Mouse (Mus musculus): ENCODE measurements around the gene Dis3l2. TPM values are rescaled to one million over a fixed set of nuclear protein-coding genes. Genes with fewer than 3 reads are reported as not detected.

Dis3l2 gene
- total RNA-seq, 2 experiments from 2014 or later, result 12.2 to 13.4 TPM

DNA sequence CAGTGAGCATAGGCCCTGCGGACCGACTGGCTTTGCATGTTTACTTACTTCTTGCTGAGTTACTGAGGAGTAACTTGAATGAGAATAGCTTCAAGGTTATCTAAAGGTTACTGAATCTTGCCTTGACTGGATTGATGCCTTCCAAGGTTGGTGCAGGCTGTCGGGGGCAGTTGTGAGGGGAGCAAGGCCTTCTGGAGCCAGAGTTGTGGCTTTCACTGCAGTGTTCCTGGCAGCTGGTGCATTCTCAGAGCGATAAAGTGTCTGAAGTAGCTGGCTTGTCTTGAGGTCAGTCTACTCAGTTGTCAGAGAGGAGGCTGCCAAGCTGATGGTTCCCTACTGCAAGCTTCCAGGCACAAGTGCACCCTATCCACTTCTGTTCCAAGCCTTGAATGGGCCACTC is 15.8 kb downstream of the Dis3l2 start:
- DNase-seq (ENCODE audit: low spot score), result peak; percentile 32

DNA sequence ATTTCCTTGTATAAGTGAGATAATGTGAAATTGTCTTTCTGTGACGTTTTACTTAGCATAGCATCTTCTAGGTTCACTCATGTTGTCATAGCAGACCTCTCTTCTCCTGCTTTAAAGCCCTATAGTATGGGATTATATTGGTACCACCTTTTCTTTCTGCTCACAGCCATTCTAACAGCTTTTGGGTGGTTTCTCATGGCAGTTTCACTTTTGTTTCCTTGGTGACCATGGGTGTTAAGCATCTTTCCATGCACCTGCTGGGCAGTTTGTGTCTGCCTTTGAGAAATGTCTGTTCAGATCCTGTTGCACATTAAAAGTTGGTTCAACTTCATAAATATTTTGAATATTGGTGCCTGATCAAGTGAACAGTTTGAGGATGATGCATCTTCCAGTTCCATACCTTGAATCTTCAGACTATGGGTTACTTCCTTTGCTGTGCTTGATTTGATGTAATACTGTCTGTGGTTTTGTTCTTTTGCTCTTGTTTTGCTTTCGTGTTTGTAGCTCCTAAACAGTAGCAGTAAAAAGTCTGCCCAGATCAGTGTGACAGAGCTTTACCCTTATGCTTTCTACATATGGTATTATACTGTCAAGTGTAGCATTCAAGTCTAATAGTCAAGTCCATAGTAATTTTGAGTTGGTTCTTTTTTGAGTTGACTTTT is 29.7 kb downstream of the Dis3l2 start:
- DNase-seq (ENCODE audit: low spot score), result no peak

DNA sequence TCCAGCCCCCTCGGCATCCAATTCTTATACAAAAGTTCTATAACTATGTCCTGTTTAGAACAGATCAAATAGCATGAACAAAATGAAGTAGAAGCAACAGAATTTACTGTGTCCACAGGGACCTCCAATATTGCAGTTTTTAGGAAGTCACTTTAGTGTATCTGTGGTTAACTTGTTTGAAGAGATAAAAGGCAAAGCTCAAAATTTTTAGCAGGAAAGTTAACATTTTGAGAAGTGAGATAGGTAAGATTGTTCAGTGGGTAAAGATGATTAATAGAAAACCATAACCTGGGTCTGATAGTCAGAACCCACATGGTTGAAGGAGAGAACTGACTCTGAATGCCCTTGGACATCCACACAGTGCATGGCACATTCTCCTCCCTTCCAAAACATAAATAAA is 32.8 kb downstream of the Dis3l2 start:
- DNase-seq (ENCODE audit: low spot score), result no peak

DNA sequence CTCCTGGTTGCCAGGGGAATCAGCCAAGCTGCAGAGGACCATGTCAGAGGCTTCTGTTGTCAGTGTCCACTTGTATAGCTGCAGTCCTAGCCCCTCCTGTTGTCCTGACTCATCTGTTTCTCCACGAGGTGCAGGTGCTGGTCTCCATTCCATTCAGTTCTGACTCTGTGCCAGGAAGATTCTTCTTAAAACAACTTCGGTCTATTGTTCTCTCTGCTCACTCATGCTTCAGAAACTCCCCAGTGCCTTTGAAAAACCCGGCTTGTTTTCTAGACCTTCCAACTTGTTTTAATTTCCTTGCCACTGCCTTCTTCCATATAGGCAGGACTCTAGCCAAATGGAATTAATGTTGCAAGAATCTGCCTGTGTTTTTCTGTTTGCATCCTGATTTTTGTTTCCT is 39.3 kb downstream of the Dis3l2 start:
- DNase-seq (ENCODE audit: low spot score), result no peak

DNA sequence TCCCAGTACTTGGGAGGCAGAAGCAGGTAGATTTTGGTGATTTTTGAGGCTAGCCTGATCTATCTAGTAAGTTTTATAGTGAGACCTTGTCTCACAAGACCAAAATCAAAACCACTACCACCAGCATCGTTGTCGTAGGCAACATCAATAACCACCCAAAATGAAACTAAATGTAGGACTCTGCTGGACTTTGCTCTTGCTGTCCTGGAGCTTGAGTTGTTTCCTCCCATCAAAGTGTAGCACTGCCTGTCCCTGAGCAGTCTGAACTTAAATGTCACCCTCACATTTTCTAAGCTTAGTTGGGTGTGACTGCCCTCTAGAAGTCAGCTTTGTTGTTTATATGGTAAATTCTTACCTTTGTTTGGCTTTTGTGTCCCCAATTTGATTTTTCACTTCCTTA is 43.4 kb downstream of the Dis3l2 start:
- no peak for DNase-seq (ENCODE audit: low spot score)

DNA sequence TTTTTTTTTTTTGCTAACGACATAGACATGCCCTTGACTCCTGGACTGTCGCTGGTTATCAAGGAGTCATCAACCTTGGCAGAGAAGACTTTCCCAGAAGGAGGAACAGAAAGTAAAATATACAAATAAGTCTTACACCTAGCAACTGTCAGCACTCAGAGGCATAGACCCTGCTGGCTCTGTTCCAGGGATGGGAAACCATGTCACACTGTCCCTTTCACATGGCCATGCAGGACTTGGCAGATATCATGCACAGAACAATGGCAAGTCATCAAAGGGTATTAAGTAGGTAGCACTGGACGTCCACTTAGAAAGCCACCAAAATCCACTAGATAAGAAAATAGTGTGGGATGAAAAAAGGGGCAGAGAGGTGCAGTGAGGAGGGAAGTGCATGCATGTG is 46.5 kb downstream of the Dis3l2 start:
- DNase-seq (ENCODE audit: low spot score), result no peak

DNA sequence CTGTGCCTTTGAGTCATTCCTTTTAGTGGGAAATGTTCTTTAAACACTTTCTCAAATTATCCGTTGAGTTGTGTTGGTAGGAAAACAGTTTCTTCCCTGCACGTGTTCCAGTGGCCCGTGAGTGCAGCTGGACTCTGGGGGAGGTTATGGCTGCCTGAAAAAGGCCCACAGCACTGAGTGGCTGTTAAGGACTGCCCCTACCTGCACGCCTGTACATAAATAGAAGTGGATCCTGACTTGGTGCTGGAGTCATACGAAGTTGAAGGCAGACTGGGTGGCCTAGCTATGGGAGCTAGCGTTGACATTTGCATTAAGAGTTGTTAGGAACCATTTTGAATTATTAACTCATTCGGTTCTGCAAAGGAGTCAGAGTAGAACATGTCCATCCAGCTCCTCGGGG is 49.8 kb downstream of the Dis3l2 start:
- no peak for DNase-seq (ENCODE audit: low spot score)

DNA sequence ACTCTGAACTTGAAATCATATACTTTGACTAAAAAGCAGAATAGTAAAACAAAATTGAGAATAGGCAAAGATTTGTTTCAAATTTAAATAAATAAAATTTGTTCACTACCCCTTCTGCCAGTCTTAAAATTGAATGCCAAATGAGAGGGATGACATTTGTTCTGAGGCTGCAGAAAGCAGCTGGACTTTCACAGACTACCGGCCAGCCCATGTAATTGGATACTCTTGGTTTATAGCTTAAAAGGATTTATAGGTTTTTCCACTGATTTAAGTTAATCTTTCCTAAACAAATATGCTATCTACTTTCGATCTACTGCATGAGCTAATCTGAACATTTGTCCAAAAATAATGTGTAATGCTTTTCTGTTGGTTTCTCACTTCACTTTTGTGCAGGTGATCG is 50.7 kb downstream of the Dis3l2 start:
- no peak for DNase-seq (ENCODE audit: low spot score)

DNA sequence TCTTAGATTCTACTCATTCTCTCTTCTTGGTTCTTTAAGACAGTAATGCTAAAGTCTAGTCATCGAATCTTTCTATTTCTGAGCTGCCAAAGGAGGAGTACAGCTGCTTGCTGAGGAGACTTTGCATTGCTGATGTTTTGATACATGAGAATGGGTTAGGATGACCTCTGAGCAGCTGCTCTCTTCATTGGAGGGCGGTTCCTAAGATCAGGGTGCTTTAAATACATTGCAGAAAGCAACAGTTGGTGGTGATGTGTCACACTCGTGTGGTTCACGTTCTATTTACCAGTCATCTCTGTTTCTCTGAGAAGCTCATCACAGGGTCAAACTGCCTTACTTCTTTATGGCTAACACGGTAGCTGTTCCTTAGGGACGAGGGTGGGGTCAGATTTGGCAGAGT is 54.5 kb downstream of the Dis3l2 start:
- peak; percentile 54 for DNase-seq (ENCODE audit: low spot score)

DNA sequence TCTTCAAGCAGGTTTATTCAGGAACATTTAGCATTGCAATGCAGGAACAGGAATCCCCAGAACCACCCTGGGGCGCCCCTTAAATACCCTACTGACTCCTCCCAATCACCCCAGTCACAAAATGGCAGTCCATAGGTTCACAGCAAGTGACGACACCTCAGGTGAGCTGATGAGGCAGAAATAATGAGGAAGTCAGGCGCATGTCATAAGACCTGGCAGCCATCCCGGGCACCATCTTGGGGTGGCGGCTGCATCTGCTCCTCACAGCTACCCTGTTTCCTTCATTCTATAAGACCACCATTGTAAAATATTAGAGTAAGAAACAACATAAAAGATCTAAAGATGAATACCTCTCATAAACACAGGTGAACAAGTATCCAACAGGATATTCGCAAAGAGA is 58.6 kb downstream of the Dis3l2 start:
- DNase-seq (ENCODE audit: low spot score), result no peak

DNA sequence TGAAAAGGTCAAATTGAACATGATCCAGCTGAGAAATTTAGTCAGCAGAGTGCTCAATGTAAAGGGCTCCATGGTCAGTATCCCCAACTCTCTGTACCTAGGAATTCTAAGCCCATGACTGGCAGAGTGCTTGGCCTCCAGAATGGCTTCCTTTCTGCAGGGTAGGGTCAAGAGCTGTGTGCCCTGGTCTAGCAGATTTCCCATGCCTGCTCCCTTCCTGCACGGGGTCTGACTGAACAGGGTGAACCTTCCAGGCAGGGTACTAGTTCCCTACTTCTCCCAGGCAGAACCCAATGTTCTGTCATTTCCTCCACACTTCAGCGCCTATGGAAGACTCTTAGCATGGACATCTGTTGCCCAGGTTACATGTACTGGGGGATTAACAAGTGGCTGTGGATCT is 97.6 kb downstream of the Dis3l2 start:
- no peak for DNase-seq (ENCODE audit: low spot score)

DNA sequence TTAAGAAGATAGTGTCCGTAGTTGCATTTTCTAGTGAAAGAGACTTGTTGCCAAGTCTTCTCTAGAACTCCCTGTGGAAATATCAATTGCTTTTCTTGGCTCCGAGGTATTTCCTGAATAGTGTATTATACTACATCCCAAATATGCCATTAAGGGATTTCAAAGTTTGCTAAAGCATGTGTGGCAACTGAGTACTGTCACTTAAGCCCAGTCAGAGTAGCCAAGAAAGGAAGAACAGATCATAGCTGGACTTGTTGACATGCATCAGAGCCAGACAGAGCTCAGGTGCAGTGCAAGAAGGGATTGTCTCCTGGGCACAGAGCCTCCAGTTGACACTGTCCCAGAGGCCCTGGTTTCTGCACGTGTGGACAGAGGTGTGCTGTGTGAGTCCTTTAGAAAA is 108.1 kb downstream of the Dis3l2 start:
- no peak for DNase-seq (ENCODE audit: low spot score)

DNA sequence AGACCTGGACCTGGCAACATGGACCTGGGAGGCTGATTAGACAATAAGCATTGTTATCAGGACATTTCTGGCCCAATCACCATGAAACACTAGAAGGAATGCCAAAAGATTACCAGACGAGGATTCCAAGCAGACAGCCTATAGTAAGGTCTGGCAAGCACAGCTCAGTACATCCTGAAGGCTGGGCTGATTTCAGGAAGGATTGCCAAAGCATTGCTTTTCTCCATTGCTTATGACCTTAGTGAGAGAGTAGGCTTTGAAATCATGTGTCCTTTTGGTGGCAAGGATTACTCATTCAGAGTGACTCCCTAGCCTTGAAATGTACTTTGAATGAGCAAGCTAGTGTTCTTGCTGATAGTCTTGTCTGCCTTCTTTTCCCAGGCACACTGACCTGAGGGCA is 118.7 kb downstream of the Dis3l2 start:
- DNase-seq (ENCODE audit: low spot score), result no peak

DNA sequence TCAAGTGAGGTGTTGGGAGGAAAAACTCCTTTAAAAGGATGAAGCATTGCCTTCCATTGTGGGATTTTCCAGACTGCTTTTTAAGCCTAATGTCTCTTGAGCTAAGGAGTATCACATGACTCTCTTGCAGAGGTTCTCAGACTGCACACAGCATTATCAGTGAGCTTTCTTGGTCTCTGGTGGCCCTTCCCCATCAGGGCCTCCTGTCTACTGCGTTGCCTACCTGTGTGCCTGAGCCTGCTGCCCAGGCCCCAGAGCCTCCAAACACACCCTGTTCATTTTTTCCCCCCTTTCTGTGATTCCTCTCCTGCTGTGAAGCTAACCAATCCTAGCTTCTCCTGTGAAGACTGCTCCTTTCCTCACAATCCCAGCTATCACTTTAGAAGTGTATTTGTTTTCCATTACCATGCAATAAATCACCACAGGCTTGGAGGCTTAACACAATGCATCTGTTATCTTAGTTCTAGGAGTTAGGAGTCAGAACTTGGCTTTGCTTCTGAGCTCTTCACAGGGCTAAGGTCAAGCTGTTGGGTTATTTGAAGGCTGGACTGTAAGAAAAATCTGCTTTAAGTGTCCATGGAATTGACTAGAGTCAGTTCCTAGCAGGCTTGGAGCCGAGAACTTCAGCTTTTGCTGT is 130.9 kb downstream of the Dis3l2 start:
- DNase-seq (ENCODE audit: low spot score), result no peak

DNA sequence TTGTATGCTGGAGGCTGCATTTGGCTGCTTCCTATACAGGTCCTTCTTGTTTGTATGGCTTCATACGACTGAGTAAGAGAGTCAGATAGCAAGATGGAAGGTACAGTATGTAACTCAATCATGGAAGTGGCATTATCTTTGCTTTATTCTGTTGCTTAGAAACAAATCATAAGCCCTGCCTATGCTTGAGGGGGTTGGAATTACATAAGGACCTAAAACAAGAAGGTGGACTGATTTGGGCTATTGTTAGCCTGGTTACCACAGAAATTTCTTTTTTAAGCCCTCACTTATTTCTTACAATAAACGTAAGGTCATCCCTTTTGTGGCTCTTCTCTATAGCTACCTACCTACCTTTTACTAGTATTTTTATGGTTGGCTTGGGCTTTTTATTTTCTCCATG is 131.4 kb downstream of the Dis3l2 start:
- DNase-seq (ENCODE audit: low spot score), result no peak

DNA sequence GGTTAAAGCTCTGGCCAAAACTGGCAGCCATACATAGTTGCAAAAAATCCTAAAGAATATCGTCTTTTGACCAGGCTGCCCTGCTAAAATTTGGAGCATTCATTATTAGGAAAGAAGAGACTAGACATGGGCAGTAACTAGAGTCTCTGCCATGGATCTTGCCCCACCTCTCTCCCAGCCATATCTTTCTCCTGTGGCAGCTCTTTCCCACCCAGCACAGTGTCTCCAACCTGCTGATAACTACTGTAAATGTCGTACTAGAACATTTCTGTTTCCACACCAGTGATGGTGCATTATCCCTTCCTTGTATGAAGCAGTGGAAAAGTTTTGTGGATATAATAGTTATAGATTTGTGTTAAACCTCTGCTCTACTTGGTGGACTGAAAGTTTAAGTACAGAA is 147.1 kb downstream of the Dis3l2 start:
- DNase-seq (ENCODE audit: low spot score), result no peak

DNA sequence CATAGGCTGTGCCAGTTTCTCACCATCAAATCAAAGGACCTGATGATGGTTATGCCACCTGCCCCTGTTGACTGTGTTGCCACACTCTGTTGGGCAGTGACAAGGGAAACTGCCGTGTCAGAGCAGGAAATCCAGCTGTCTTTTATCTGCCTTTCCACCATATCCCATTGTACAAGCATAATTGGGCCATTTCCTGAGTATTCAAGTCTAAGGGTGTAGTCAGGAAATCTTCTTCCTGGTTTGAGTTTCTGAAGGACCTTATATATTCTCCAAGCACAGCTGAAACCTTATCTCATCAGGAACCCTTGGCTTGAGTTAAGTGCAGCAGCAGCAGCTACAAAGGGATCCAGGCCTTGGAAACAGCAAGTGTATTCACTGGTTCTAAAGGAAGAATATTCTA is 155.3 kb downstream of the Dis3l2 start:
- no peak for DNase-seq (ENCODE audit: low spot score)

DNA sequence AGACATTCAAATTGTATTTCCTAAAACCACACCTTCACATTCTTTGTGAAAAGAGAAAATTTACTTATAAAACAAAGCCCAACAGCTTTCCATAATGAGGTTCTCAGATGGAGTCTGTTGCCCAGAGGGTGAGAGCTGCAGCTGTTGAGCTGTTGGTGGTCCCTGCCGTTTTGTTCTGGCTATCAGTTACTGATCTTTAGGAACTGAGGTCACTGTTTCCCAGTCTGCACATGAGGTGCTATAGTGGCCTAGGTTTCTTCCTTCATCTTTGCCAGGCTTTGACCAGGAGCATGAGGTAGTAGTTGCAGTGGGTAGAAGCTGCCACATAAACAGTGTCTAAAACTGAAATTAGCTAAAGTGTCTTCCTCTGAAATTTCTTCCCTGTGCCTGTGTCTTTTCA is 155.8 kb downstream of the Dis3l2 start:
- no peak for DNase-seq (ENCODE audit: low spot score)

DNA sequence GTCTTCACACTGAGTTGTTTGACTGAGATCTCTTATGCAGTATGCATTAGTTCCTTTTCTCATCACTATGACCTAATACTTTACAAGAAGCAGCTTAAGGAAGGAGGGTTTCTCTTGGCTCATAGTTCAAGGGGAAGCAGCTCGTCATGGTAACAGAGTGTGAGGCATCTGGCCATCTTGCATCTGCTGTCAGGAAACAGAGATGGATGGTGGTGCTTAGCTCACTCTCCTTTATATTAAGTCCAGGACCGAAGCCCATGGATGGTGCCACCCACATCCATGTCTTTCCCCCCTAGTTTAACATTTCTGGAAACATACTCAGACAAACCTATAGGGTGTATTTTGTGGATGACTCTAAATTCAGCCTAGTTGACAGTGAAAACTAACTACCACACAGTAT is 170.1 kb downstream of the Dis3l2 start:
- DNase-seq (ENCODE audit: low spot score), result no peak

DNA sequence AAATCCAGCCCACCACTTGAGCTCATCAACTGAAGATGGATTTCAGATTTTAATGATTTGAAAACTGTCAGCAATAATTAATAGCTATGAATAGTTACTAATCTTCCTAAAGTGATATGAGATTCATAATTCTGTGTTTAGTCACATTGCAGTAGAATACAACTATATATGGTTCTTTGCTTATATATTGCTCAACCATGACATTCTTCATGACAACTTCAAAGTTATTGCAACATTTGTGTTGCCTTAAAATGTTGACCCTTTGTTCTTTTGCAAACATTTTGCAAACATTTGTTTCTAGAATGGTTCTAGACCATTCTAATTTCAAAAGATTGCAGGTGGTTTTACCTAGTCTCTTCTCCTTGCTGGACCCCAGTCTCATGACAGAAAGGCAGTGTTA is 175.1 kb downstream of the Dis3l2 start:
- no peak for DNase-seq (ENCODE audit: low spot score)

DNA sequence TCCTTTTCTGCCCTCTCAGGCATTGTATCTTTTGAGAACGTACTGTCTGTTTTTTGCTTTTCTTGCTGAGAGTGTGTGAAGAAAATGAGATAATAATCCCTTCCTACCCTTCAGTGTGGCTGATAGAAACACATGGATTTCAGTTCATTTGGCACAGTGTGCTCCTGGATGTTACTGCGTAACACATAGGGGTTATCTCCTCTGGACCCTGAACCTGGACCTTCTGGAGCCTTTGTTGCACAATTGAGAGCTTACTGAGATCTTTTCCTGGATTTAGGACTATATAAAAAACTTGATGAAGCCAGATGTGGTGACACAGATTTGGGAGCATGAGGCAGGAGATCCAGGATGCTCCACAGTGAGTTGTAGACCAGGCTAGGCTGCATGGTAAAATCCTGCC is 175.9 kb downstream of the Dis3l2 start:
- DNase-seq (ENCODE audit: low spot score), result no peak

DNA sequence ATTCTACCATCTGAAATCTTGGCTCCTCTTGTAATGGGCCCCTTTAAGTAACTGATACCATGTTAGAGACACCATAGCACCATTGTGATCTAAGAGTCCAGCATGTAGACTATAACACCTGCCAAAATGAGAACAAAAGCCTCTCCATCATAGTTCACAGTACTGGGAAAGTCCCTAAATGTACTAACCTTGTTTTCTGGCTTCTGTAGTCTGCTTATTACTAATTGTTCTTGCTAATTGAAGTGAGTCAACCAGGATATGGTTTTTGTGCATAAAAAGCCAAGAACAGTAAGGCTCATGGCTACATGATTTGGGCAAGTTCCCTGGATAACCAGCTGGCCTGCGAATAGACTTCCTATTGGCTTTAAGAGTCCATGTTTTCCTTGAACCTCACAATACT is 183.5 kb downstream of the Dis3l2 start:
- no peak for DNase-seq (ENCODE audit: low spot score)

DNA sequence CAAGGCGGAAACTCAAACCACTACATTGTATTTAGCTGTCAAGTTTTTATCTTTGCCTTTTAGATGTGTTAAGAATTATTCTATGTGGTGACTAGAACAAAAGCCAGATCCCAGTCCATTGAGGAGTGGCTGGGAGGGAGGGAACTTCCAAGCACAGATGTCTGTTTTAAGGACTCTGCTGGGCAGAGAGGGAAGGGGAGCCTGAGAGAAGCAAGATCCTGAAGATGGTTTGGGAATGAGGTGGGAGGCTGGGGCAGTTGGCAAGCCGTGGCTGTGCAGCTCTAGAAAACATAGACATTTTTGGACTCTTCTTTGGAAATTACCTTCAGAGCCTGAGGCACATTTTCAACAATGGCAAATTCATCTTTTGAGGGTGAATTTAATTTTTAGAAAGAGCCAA is 208.9 kb downstream of the Dis3l2 start:
- no peak for DNase-seq (ENCODE audit: low spot score)

DNA sequence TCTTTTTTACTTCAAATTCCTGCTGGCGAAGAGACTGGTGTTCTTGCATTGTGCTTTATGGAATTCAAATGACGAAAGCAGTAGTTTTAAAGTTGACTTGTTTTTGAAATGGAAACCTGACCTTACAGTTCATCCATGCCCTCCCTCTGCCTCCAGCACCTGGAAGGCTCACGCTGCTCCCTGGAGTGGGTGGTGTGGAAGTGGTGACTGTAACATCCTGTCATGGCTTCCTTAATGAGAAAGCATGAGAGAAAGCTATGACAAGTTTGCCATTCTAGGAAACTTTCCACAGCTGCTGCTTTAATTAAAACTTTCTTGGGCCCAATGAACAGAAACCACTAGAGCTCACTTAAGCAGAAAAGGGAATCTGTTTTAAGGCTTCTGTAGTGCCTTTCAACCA is 210.3 kb downstream of the Dis3l2 start:
- DNase-seq (ENCODE audit: low spot score), result no peak
